Mouse (Mus musculus) liver, postnatal 0 days (tissue): ENCODE results near the gene Acadvl.

Source experiments
- CTCF ChIP-seq: sonication (generic); IDR thresholded peaks from 2 replicates; pipeline ENCODE4 v1.5.1; 2016; ENCODE audit warnings: antibody characterized with exemption, low read depth
- EP300 ChIP-seq: IDR thresholded peaks from 2 replicates; pipeline ENCODE4 v1.6.1; 2016; ENCODE audit warnings: antibody characterized with exemption, low read depth, mild to moderate bottlenecking

DNA sequence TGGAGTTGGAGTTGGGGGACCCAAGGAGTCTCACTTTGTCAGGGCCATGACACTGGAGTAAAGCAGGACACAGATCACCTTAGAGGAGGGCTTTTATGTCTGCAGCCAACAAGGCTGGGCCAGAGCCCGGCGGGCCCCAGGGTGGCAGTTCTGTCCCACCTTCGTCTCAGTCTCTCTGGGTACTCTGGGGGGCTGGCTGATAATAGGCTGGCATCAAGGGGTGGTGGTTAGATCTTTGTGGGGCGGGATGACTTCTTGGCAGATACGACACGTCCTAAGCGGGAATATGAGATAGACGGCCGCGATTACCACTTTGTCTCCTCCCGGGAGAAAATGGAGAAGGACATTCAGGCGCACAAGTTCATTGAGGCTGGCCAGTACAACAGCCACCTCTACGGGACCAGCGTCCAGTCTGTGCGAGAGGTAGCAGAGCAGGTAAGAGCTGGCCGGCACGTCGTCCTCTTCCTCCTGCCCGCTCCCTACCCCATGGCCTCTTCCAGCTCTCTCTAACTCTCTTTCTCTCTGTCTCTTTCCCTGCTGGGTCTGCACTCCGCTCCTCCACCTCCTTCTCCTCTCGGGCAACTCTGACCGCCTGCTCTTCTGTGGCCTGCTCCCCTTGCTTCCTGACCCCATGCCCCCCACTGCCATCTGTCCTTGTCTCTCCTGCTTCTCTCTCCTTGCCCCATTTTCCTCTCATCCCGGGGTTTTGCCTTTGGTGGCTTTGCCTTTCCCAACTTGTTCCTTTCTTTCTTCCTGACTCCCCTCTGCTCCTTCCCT lies 27.3 kb upstream of the Acadvl start:
- TF ChIP-seq EP300 (no peak), CTCF (no peak)
